Mouse (Mus musculus): Measurements from ENCODE around the gene 1600002K03Rik. TPM values are rescaled to one million over a fixed set of nuclear protein-coding genes. Genes with fewer than 3 reads are reported as not detected.

Gene 1600002K03Rik
- polyA plus RNA-seq, 1 experiment, result 0.99 TPM

DNA sequence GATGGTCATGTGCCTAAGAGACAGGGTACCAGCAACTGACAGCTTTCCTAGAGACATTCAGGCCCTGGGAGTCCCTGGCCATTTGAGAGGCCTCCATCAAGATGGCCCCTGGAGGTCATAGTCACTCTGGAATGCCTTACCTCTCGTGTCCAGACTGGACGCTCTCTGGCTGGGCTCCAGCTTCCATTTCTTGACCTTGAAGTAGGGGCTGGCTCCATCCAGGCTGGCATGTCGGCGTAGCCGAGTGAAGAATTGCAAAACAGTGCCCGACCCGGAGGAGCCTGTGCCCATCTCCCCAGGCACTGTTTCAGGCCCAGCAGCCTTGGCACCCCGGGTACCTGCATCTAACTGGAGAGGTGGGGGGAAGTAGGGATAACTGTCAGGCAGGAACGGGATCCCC, 38.3 kb upstream of the 1600002K03Rik start:
- TF ChIP-seq TAL1 (IDR thresholded peaks at IDR 0.05; ENCODE audit: low read length) (no peak), GATA1 (IDR thresholded peaks at IDR 0.05; ENCODE audit: low read length) (no peak)
- Histone ChIP-seq H3K4me1 (ENCODE audit: control insufficient read depth) (peaks cover 70% of the 10 kb centered on the region), H3K36me3 (ENCODE audit: control insufficient read depth) (peaks cover 44% of the 10 kb centered on the region), H3K9me3 (ENCODE audit: control insufficient read depth, low read length) (peaks cover 20% of the 10 kb centered on the region), H3K4me3 (replicated peaks) (no peak overlapping the region), H3K27me3 (ENCODE audit: control insufficient read depth) (peaks cover 53% of the 10 kb centered on the region)

DNA sequence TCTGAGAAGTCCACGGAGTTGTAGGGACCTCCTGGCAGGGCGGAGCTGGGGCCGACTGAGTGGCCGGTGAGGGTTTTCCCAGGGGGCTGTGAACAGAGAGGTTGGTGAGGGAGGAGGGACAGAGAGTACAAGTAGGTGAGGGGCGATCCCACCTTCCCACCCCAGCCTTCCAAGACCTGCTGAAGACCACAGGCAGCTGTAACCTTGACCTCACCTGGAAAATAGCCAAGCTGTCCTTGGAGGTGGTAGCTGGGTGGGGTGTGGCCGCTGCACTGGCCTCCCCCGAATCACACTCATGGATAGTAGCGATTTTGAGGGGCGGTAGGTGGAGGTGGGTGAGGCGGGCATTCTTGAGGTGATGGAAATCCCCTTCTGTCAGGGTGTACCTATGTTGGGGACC, 37.6 kb upstream of the 1600002K03Rik start:
- TF ChIP-seq TAL1 (IDR thresholded peaks at IDR 0.05; ENCODE audit: low read length), result no peak
- no peak for TF ChIP-seq GATA1 (IDR thresholded peaks at IDR 0.05; ENCODE audit: low read length)
- Histone ChIP-seq H3K36me3 (ENCODE audit: control insufficient read depth) (peaks cover 37% of the 10 kb centered on the region), H3K4me1 (ENCODE audit: control insufficient read depth) (peaks cover 71% of the 10 kb centered on the region), H3K4me3 (replicated peaks) (no peak overlapping the region), H3K9me3 (ENCODE audit: control insufficient read depth, low read length) (peaks cover 20% of the 10 kb centered on the region), H3K27me3 (ENCODE audit: control insufficient read depth) (peaks cover 60% of the 10 kb centered on the region)

DNA sequence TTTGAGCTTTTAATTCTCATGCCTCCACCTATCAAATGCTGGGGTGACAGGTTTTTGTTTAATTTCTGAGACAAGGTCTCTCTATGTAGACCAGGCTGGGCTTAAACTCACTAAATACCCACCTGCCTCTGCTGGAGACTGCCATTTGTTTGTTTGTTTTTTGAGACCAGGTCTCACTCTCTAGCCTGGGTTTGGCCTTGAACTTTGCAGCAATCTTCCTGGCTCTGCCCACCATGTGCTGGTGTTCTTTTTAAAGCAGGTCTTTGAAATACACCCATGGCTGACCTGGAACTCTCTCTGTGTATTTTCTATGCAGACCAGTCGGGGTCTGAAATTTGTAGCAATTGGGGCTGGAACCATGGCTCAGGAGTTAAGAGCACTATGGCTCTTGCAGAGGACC, 37.1 kb upstream of the 1600002K03Rik start:
- peaks cover 20% of the 10 kb centered on the region for H3K9me3 ChIP-seq (ENCODE audit: control insufficient read depth, low read length)
- peaks cover 62% of the 10 kb centered on the region for H3K27me3 ChIP-seq (ENCODE audit: control insufficient read depth)
- TF ChIP-seq GATA1 (IDR thresholded peaks at IDR 0.05; ENCODE audit: low read length), result no peak
- no peak for TF ChIP-seq TAL1 (IDR thresholded peaks at IDR 0.05; ENCODE audit: low read length)
- H3K4me3 ChIP-seq (replicated peaks), result no peak overlapping the region
- peaks cover 73% of the 10 kb centered on the region for H3K4me1 ChIP-seq (ENCODE audit: control insufficient read depth)
- H3K36me3 ChIP-seq (ENCODE audit: control insufficient read depth), result peaks cover 32% of the 10 kb centered on the region

DNA sequence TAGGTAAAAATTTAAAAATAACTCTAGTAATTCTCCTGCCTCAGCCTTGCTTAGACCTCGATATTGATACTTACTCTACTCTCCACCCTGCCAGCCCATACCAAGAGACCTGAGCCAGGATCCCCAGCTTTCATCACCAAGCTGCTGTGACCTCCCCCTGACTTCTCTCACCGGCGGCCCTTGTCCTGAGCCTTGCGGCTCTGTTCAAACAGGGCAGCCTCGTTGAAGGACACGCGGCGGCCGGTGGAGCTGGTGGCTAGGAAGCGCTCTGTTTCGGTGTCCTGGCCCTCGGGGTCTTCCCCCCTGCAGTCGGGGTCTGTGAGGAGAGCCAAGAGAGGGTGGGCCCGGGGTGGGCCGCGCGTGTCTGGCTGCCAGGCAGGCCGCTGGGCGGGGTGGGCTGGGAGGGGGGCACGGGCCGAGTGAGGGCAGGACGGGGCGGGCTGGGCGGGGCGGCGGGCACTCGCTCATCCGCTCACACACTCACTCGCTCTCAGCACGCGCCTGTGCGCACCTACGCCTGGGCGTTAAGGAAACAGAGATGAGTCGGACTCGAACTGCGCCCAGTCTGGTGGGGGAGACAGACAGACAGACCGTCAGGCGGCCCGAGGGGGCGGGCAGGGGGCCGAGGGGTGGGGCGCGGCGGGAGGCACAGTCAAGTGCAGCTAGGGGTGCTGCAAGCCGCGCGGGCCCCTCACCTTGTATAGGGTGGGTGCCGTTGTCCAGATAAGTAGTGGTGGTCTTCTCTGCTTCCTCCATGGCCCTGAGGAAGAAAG, 36.4 kb upstream of the 1600002K03Rik start:
- H3K9me3 ChIP-seq (ENCODE audit: control insufficient read depth, low read length), result peaks cover 13% of the 10 kb centered on the region
- peaks cover 24% of the 10 kb centered on the region for H3K36me3 ChIP-seq (ENCODE audit: control insufficient read depth)
- H3K4me1 ChIP-seq (ENCODE audit: control insufficient read depth), result peaks cover 73% of the 10 kb centered on the region
- no peak for TF ChIP-seq GATA1 (IDR thresholded peaks at IDR 0.05; ENCODE audit: low read length)
- no peak for TF ChIP-seq TAL1 (IDR thresholded peaks at IDR 0.05; ENCODE audit: low read length)
- H3K4me3 ChIP-seq (replicated peaks), result peak overlapping the region; percentile 45
- H3K27me3 ChIP-seq (ENCODE audit: control insufficient read depth), result peaks cover 62% of the 10 kb centered on the region

DNA sequence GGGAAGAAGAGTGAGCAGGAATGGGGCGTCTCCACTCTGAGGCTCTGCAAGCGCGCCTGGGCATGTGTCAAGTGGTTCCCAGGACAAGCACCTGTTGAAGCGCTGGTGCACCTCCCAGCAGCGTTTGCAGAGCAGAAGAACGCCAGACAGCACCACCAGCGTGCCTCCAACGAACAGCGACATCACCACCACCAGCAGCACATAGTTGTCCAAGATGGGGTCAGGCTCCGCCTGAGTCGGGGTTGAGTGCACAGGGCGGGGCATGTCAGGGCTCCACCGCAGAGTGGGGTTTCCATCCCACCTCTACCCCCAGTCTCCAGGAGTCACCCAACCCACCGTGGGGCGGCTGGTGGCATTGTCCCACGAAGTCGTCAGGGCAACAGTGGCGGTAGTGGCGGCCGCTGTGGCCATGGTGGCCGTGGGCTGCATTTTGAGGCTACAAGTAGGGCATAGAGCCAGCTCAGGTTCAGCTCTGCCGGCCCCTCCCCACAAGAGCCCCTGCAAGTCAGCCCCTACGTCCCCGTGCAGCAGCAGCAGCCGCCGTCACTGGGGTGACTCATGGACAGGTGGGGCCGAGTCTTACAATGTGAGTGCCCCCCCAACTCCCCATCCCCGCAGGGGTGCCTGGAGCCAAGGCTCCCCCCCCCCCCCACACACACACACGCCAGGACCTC, 35.7 kb upstream of the 1600002K03Rik start:
- Histone ChIP-seq H3K27me3 (ENCODE audit: control insufficient read depth) (peaks cover 62% of the 10 kb centered on the region), H3K9me3 (ENCODE audit: control insufficient read depth, low read length) (peaks cover 7% of the 10 kb centered on the region), H3K36me3 (ENCODE audit: control insufficient read depth) (peaks cover 17% of the 10 kb centered on the region), H3K4me3 (replicated peaks) (peak overlapping the region; percentile 45), H3K4me1 (ENCODE audit: control insufficient read depth) (peaks cover 73% of the 10 kb centered on the region)
- no peak for TF ChIP-seq TAL1 (IDR thresholded peaks at IDR 0.05; ENCODE audit: low read length)
- TF ChIP-seq GATA1 (IDR thresholded peaks at IDR 0.05; ENCODE audit: low read length), result no peak

DNA sequence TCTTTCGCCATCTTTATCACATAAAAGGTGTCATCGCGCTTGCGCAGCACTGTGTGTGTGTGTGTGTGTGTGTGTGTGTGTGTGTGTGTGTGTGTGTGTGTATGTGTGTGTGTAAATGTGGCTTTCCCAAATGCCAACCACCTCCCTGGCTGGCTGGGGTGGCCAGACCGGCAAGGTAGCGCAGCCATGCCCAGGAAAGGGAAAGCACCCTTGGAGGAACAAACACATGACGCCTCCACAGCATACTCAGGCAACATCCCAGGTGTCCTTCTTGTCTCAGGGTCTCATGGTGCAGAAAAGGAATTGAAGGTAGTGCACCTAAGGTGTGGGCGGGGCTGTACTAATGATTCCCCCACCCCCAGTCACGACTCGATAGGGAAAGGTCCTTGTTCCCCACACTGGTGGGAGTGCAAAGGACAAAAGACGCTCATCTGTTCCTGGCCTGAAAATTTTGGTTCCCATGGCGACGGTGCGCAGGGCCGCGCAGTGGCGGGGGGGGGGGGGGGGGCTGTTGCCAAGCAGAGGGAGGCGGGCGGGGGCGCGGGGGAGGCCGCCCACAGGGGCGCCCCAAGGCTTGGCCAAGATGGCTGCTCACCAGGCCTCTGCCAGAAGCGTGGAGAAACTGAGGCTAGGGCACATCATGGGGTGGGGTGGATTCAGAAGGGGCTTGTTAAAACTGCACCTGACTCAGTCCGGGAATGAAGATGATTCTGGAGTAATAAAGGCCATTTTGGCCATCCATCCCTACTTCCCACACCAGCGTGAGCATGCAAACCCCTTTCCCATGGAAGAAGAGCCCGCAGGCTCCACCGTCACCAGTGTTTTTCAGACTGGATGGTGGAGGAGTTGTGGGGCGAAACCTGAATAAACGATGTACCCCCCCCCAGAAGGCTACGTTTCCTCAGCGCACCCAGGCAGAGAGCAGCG, 34.9 kb upstream of the 1600002K03Rik start:
- Histone ChIP-seq H3K36me3 (ENCODE audit: control insufficient read depth) (peaks cover 12% of the 10 kb centered on the region), H3K9me3 (ENCODE audit: control insufficient read depth, low read length) (peaks cover 7% of the 10 kb centered on the region), H3K27me3 (ENCODE audit: control insufficient read depth) (peaks cover 62% of the 10 kb centered on the region), H3K4me3 (replicated peaks) (peak overlapping the region; percentile 67), H3K4me1 (ENCODE audit: control insufficient read depth) (peaks cover 75% of the 10 kb centered on the region)
- no peak for TF ChIP-seq TAL1 (IDR thresholded peaks at IDR 0.05; ENCODE audit: low read length)
- TF ChIP-seq GATA1 (IDR thresholded peaks at IDR 0.05; ENCODE audit: low read length), result no peak

DNA sequence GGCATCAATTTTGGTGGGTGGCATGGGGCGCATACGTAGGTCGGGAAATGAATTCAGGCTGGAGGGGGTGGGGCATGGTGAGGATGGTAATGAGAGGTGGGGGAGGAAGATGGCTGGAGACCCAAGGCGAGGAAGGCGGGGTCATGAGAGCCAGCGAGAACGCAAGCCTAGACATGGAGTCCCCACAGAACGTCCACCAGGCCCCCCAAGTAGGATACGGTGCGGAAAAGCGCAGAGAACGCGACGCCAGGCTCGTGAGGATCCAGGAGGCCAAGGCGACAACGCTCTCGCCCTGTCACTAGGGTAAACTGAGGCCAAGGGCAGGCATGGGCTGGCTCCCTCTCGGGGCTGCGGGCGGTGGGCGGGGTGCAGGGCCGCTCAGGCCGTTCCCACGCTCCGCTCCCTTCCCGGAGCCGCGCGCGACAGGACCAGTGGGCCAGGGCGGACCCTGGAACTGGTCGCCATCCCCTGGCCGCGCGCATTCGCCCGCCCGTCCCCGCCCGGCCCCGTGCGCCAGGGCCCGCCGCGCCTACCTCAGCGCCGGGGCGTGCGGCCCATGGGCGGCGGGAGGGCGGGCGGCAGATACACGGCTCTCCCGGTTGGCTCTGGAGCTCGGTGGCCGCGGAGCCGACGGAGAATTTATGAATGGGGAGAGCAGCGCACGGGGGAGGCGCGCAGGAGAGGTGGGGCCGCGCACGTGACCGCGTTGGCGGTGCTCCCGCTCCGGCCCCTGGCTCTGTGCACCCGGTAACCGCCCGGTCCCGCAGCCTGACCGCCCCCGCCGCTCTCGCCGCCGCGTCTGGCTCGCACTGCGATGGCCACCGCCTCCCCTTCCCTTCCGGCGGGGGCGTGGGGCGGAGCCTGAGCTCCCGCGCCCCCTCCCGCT, 33.9 kb upstream of the 1600002K03Rik start, which contains the start of gene Atp5d:
Gene Atp5d (plus strand): TSS at position 80 of the 886 bp plus-strand sequence.
- Histone ChIP-seq H3K36me3 (ENCODE audit: control insufficient read depth) (peaks cover 11% of the 10 kb centered on the region), H3K27me3 (ENCODE audit: control insufficient read depth) (peaks cover 62% of the 10 kb centered on the region), H3K4me3 (replicated peaks) (peak within 1 kb of the TSS; percentile 67), H3K4me1 (ENCODE audit: control insufficient read depth) (peaks cover 76% of the 10 kb centered on the region), H3K9me3 (ENCODE audit: control insufficient read depth, low read length) (peaks cover 7% of the 10 kb centered on the region)
- no peak for TF ChIP-seq GATA1 (IDR thresholded peaks at IDR 0.05; ENCODE audit: low read length)
- TF ChIP-seq TAL1 (IDR thresholded peaks at IDR 0.05; ENCODE audit: low read length), result no peak

DNA sequence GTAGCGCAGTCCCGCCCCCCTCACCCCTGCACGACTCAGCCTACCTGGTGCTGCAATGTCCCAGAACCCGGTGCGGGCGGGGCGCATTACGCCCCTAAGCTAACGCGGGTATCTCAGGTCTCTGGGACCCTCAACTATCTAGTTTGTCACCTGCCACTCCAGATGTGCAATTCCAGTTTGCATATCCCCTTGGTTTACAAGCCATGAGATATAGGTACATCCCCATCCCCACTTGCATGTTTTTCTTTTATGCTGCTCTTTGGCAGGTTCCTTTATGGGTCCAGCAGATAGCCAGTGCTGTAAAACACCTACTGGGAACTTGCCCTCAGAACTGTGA, 33.3 kb upstream of the 1600002K03Rik start:
- H3K4me3 ChIP-seq (replicated peaks), result peak overlapping the region; percentile 67
- H3K9me3 ChIP-seq (ENCODE audit: control insufficient read depth, low read length), result peaks cover 7% of the 10 kb centered on the region
- TF ChIP-seq GATA1 (IDR thresholded peaks at IDR 0.05; ENCODE audit: low read length) (no peak), TAL1 (IDR thresholded peaks at IDR 0.05; ENCODE audit: low read length) (no peak)
- H3K27me3 ChIP-seq (ENCODE audit: control insufficient read depth), result peaks cover 60% of the 10 kb centered on the region
- peaks cover 18% of the 10 kb centered on the region for H3K36me3 ChIP-seq (ENCODE audit: control insufficient read depth)
- peaks cover 82% of the 10 kb centered on the region for H3K4me1 ChIP-seq (ENCODE audit: control insufficient read depth)
